Comparison of ENCODE assay signal across 8 mouse cellular contexts in the genomic region with DNA sequence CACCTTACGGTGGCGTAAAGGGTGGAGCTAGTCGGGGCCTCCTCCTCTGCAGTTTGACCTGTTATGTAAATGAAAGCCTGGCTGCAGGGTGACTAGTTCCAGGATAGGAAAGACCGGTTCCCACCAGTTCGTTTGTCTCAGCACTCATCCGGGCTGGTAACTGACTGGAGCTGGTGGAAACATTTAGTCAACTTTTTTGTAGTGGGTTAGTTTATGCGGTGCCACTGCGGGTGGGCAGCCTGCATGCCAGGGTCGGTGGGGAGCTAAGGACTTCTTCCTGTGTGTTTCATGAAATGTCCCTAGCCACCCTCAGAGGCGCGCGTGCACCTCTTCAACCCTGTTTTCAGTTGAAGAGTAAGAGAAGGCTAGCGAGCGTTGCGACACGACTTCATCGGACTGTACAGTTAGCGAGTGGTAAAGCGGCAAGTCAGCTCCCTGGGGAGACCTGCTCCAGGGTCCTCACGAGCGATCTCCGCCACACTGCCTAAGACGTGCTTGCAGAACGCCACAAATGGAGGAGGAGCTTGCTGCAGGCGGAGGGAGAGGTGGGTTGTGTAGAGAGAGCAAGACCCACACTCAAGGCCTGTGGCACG.
A peak's percentile ranks its signal among the peaks of the same experiment; 100 is the strongest.
DNase-seq lines count a peak whose midpoint lies in the region; ATAC-seq and TF ChIP-seq lines count a peak whose summit lies in the region.

No protein-coding gene starts in this region.

- peak; percentile 58 for ATAC-seq in hindbrain, embryonic 13.5 days (ENCODE audit: low FRiP score)
- peak; percentile 47; the same call in 1 of the 2 replicates for ATAC-seq in limb, embryonic 14.5 days (ENCODE audit: low FRiP score, low read depth)
- 0 out of 2 replicates have a peak, but pooled peaks have one; percentile 17 for ATAC-seq in midbrain, embryonic 14.5 days (ENCODE audit: low FRiP score, low TSS enrichment)

- 8% methylated on average over 26 of the region's 26 CpGs for WGBS in hindbrain, embryonic 13.5 days
- 11% methylated on average over 26 of the region's 26 CpGs for whole genome bisulfite sequencing in limb, embryonic 14.5 days
- 10% methylated on average over 26 of the region's 26 CpGs for WGBS in midbrain, embryonic 14.5 days

- H3K4me3 ChIP-seq in testis, adult 2 months (ENCODE audit: control insufficient read depth, low read depth, low read length) = peak overlapping the region; percentile 83
- H3K4me3 ChIP-seq in hindbrain, embryonic 13.5 days = peak overlapping the region; percentile 30
- H3K4me3 ChIP-seq in limb, embryonic 14.5 days (replicated peaks; ENCODE audit: low read length) = peak overlapping the region; percentile 29
- H3K4me3 ChIP-seq in midbrain, embryonic 14.5 days (replicated peaks; ENCODE audit: low read depth, low read length) = peak overlapping the region; percentile 20

- no peaks in the 10 kb centered on the region for H3K36me3 ChIP-seq in testis, adult 2 months (ENCODE audit: control insufficient read depth, insufficient read depth, low read length)
- H3K36me3 ChIP-seq in hindbrain, embryonic 13.5 days = no peaks in the 10 kb centered on the region
- H3K36me3 ChIP-seq in limb, embryonic 14.5 days (ENCODE audit: control insufficient read depth, insufficient read depth, low read length) = no peaks in the 10 kb centered on the region
- H3K36me3 ChIP-seq in midbrain, embryonic 14.5 days (ENCODE audit: control insufficient read depth, insufficient read depth, low read length) = no peaks in the 10 kb centered on the region

- H3K9me3 ChIP-seq in hindbrain, embryonic 13.5 days = no peaks in the 10 kb centered on the region
- no peaks in the 10 kb centered on the region for H3K9me3 ChIP-seq in limb, embryonic 14.5 days (ENCODE audit: control insufficient read depth, low read length)
- no peaks in the 10 kb centered on the region for H3K9me3 ChIP-seq in midbrain, embryonic 14.5 days (ENCODE audit: control insufficient read depth, low read length)

- no peak for DNase-seq in testis, postnatal 10 days (ENCODE audit: low spot score)
- peak; percentile 39 for DNase-seq in limb, embryonic 14.5 days (ENCODE audit: low spot score)
- peak; percentile 61 for DNase-seq in midbrain, embryonic 14.5 days
- DNase-seq in frontal cortex, postnatal 36 days (ENCODE audit: low spot score in 2 of 2) = no peak
- no peak for DNase-seq in adrenal gland, adult 18-20 months (ENCODE audit: low spot score in 2 of 2)
- no peak for DNase-seq in cerebellum, adult 9-11 months

- peaks cover 7% of the 10 kb centered on the region for H3K4me1 ChIP-seq in testis, adult 2 months (ENCODE audit: control insufficient read depth, insufficient read depth, low read length)
- peaks cover 11% of the 10 kb centered on the region for H3K4me1 ChIP-seq in hindbrain, embryonic 13.5 days (replicated peaks)
- 0 out of 2 replicates have a peak, but pooled peaks cover 3% of the 10 kb centered on the region for H3K4me1 ChIP-seq in limb, embryonic 14.5 days (ENCODE audit: control insufficient read depth, insufficient read depth, low read length)
- H3K4me1 ChIP-seq in midbrain, embryonic 14.5 days (ENCODE audit: control insufficient read depth, insufficient read depth, low read length) = 0 out of 2 replicates have a peak, but pooled peaks cover 2% of the 10 kb centered on the region

- H3K27ac ChIP-seq in testis, adult 2 months (ENCODE audit: control insufficient read depth, insufficient read depth, low read depth, low read length) = no peak overlapping the region
- no peak overlapping the region for H3K27ac ChIP-seq in hindbrain, embryonic 13.5 days
- H3K27ac ChIP-seq in limb, embryonic 14.5 days (replicated peaks; ENCODE audit: low read depth, low read length) = no peak overlapping the region
- H3K27ac ChIP-seq in midbrain, embryonic 14.5 days (replicated peaks; ENCODE audit: low read depth, low read length) = no peak overlapping the region

- peak overlapping the region; percentile 60 for H3K9ac ChIP-seq in hindbrain, embryonic 13.5 days
- peak overlapping the region; percentile 44; the same call in 1 of the 2 replicates for H3K9ac ChIP-seq in limb, embryonic 14.5 days (ENCODE audit: low read depth, low read length, severe bottlenecking)
- peak overlapping the region; percentile 21; the same call in 1 of the 2 replicates for H3K9ac ChIP-seq in midbrain, embryonic 14.5 days (replicated peaks; ENCODE audit: low read length)

- H3K27me3 ChIP-seq in testis, adult 2 months (ENCODE audit: control insufficient read depth, insufficient read depth, low read length) = no peaks in the 10 kb centered on the region
- H3K27me3 ChIP-seq in hindbrain, embryonic 13.5 days = peaks cover 17% of the 10 kb centered on the region
- H3K27me3 ChIP-seq in limb, embryonic 14.5 days (ENCODE audit: control insufficient read depth, insufficient read depth, low read length) = no peaks in the 10 kb centered on the region
- H3K27me3 ChIP-seq in midbrain, embryonic 14.5 days (ENCODE audit: control insufficient read depth, insufficient read depth, low read length) = no peaks in the 10 kb centered on the region

- no peak for TF ChIP-seq POLR2A in testis, adult 2 months (IDR thresholded peaks at IDR 0.05; ENCODE audit: control insufficient read depth, low read depth, low read length)
- no peak for TF ChIP-seq POLR2A in limb, embryonic 14.5 days (IDR thresholded peaks at IDR 0.05; ENCODE audit: borderline replicate concordance, extremely low read depth, insufficient read depth, insufficient read length)

- no peak for TF ChIP-seq CTCF in testis, adult 2 months (IDR thresholded peaks at IDR 0.05; ENCODE audit: control insufficient read depth, insufficient read depth, insufficient replicate concordance, low read depth, low read length)

- H3K4me2 ChIP-seq in hindbrain, embryonic 13.5 days = peak overlapping the region; percentile 57
- peak overlapping the region; percentile 54 for H3K4me2 ChIP-seq in limb, embryonic 14.5 days (replicated peaks; ENCODE audit: low read depth, low read length, severe bottlenecking)
- peak overlapping the region; percentile 52 for H3K4me2 ChIP-seq in midbrain, embryonic 14.5 days (ENCODE audit: low read length)

Comparison
In these comparisons a context has a peak if more than half of its experiments do, and no peak if none do; other contexts are left out.
1. H3K4me3 ChIP-seq: peak in every context shown above with its lines; median percentile 83 in testis, adult 2 months; 30 in hindbrain, embryonic 13.5 days; 29 in limb, embryonic 14.5 days; 20 in midbrain, embryonic 14.5 days.
2. DNase-seq: peak in limb, embryonic 14.5 days (single experiment) and midbrain, embryonic 14.5 days (single experiment); none in testis, postnatal 10 days (single experiment), frontal cortex, postnatal 36 days (0 of 2), adrenal gland, adult 18-20 months (0 of 2) and cerebellum, adult 9-11 months (single experiment).
3. Peak in every context shown above with its lines, with median percentiles within 50 percentile points of each other: ATAC-seq, H3K4me2 ChIP-seq and H3K9ac ChIP-seq.